Mouse (Mus musculus): ENCODE results near the gene Afap1l2. TPM values are rescaled to one million over a fixed set of nuclear protein-coding genes. Genes with fewer than 3 reads are reported as not detected.

The Afap1l2 gene
- polyA plus RNA-seq, 1 experiment: not detected

DNA sequence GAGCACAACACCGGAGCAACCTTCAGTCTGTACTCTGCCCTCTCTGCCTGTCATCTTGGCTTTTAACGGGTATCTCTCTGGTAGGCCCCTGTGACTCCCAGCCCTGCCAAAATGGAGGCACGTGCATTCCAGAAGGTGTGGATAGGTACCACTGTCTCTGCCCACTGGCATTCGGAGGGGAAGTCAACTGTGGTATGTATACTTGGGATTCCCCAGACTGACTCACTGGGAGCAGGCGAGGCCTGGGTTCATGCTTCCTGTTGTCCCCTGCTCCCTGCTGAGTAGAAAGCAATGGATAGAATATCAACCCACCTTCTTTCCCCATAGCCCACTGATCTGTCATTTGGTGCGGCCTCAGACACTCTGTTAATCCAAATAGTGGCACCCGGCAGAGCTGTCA is 102.6 kb downstream of the Afap1l2 start:
- TF ChIP-seq GATA1 (IDR thresholded peaks at IDR 0.05; ENCODE audit: low read length): no peak

DNA sequence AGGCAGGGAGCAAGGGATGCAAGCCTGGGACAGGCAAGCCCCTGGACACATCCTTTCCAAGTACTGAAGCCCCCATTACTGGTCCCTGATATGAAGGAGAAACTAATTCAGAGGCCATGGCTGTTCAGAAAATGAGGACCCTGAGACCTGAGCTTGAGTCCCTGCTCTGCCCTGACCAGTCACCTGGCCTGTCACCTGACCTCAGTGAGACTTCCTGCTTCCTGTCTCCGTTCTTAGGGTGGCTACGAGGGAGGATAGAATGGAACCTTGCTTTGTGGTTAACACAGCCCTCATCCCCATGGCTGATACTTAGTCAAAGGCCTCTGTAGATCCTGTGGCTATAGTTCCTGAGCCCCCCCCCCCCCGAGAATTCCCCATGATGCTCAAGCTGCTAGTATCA is 103.9 kb downstream of the Afap1l2 start:
- TF ChIP-seq GATA1 (IDR thresholded peaks at IDR 0.05; ENCODE audit: low read length): no peak

GRCm38 (mm10) chr19:56897654-56898053 is 110.4 kb downstream of the Afap1l2 start:
- no peak for TF ChIP-seq GATA1 (IDR thresholded peaks at IDR 0.05; ENCODE audit: low read length)

DNA sequence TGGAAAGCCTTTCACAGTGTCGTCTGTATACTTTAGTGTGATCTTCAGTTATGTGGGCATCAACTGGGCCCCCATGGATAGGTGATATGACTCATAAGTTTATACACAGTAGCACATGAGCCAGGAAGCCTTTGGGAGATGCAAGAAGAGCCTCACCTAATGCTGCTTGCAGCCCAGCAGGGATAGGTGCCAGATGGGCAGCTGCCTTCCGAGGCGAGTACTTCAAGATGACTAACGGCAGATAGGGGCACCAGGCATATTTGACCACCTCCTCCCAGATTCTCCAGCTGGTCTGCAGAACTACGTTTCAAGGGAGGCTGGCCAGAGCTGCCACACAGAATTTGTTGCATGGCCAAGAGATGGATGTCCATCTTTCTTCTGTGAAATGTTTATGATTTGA is 114.7 kb downstream of the Afap1l2 start:
- TF ChIP-seq GATA1 (IDR thresholded peaks at IDR 0.05; ENCODE audit: low read length): no peak

GRCm38 (mm10) chr19:56892586-56892985 is 115.4 kb downstream of the Afap1l2 start:
- no peak for TF ChIP-seq GATA1 (IDR thresholded peaks at IDR 0.05; ENCODE audit: low read length)

DNA sequence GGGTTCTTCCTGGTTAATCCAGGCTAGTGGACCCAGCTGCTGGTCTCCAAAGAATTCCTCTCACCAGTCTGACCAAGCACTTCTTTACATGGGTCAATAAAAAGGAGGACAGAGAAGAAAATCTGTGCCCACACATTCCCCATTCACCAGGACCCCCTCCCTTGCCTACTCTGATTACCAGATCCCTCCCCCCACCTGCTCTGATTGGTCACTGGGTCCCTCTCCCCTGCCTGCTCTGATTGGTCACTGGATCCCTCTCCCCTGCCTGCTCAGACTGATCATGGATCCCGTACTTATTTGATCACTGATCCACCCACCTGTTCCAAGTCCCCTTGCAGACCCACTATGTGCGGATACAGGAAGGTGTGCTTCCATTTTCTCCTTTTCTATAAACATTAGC is 116.6 kb downstream of the Afap1l2 start:
- no peak for TF ChIP-seq GATA1 (IDR thresholded peaks at IDR 0.05; ENCODE audit: low read length)

DNA sequence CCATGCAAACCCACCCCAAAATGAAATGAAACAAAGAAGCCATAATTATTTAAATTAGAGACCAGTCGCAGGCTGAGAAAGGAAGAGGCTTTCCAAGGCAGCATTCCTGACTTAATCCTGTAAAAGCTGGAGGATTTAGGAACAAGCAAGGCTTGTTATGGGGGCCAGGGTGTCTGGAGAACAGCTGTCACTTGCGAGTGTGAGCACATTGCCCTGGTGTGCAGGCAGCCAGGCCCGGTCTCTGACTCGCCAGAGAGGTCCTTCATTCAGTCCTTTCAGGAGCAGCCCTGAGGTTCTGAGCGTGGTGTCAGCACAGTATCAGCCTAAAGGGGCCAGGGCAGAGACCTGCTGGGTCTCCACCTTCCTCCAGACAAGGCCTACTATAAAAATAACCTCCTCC is 119.4 kb downstream of the Afap1l2 start:
- no peak for TF ChIP-seq GATA1 (IDR thresholded peaks at IDR 0.05; ENCODE audit: low read length)

DNA sequence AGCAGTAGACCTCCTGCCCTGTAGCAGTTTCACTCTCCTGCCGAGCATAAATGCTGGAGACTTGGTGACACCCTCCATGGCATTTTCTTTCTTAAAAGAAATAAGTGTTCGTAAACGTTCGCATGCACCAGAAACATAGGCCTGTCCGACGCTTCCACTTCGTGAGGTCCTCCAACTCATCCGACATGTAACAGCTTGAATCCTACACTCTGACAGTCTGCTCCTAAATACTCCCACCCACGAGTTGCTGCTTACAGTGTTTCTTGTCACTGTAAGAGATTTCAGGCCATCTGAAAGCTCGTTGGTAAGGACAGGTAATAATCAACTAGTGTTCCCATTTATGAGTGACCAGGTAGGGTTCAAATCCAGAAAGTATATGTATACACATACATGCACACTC is 120.1 kb downstream of the Afap1l2 start:
- TF ChIP-seq GATA1 (IDR thresholded peaks at IDR 0.05; ENCODE audit: low read length): no peak

GRCm38 (mm10) chr19:56877364-56877763 is 130.7 kb downstream of the Afap1l2 start:
- TF ChIP-seq GATA1 (IDR thresholded peaks at IDR 0.05; ENCODE audit: low read length): no peak

DNA sequence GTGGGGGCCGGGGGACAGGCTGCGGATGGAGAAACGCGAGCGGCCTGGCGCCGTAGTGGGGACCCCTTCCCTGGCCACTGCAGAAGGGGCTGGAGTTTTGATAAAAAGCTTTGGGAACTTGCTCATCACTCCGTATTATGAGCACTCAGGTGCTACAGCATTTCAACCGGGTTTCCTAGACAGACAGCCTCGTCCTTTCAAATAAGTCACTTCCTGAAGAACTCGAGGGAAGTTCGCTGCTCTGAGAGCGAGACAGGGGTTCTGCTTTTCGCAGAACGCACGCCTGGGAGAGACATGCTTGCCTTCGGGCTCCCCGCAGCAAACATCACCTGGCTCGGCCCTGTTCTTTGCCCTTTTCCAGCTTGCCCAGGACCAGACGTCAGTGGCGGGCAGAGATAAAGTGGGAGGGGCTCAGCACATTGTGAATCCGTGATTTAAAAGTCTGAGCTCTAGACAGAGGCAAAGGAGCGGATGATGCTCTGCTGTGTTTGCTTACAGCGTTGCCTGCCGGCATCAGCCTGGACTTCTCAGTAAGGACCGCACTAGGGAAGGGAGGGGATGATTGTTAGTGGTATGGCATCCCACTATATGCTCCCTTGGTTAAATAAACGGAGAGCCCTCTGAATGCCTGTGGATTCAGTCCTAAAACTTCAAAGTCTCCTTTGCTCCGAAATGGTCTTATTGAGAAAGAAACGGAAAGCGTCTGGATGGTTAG is 133.3 kb downstream of the Afap1l2 start:
- no peak for TF ChIP-seq GATA1 (IDR thresholded peaks at IDR 0.05; ENCODE audit: low read length)

GRCm38 (mm10) chr19:56873816-56874600 is 134.0 kb downstream of the Afap1l2 start, which contains the start of gene Vwa2:
Gene Vwa2 (plus strand): TSS chr19:56874249.
- TF ChIP-seq GATA1 (IDR thresholded peaks at IDR 0.05; ENCODE audit: low read length): no peak

DNA sequence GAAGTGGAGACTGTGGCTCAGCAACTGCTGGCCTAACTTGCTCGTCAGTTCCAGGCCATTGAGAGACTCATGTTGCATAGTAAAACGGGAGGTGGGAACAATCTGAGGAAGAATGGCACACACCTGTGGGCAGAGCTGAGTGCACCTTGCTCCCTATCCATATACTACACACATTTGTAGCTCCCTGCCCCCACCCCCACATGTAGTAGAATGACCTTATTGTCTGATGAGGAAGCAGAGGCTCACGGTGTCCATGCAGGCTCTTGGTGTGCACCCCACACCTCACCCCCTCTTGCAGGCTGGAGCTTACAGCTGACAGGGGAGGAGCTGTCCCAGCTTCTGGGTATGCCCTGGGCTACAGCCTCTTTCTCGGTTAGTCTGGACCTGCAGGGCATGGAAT is 140.3 kb downstream of the Afap1l2 start:
- no peak for TF ChIP-seq GATA1 (IDR thresholded peaks at IDR 0.05; ENCODE audit: low read length)

Other genes with a start within 250 kb of the Afap1l2 start
- 1.4 and 2.1 TPM in 2 replicates for gene Ccdc186, start 186.0 kb downstream of the Afap1l2 start, polyA plus RNA-seq (2012)
- not detected in 2 replicates for gene Tdrd1, start 182.0 kb downstream of the Afap1l2 start, polyA plus RNA-seq (2012)
- not detected in 2 replicates for gene Vwa2, start 134.0 kb downstream of the Afap1l2 start, polyA plus RNA-seq (2012)